Mouse (Mus musculus): Measurements from ENCODE around the gene Pom121l12. TPM values are rescaled to one million over a fixed set of nuclear protein-coding genes. Genes with fewer than 3 reads are reported as not detected.

Pom121l12 gene
- not detected in 2 replicates for polyA plus RNA-seq (2014; fragmentation: Nextera tagmentation; extraction: Ambion mirVana)

DNA sequence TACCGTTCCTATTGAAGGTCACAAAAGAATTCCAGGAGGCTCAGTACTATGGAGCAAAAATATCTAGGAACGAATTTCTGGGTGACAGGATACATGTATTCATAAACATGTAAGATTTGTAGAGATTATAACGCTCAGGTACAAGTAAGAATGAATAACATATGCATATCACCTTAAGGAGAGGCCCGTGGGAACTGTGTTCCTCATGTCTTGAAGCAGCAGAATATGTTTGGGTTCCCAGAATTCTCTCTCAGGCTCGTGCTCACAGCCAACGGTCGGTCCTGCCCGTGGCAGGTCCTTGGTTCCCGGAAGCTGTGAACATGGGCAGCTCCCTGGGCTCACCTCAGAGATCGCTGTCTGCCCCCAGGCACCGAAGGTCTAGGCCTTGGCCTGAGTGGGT, at the start of gene Pom121l12:
Pom121l12 (plus strand) TSS at position 301 of the 400 bp plus-strand sequence.
- Histone ChIP-seq H3K9ac (ENCODE audit: low read depth, low read length) (no peak within 1 kb of the TSS), H3K4me3 (ENCODE audit: low read depth, low read length) (no peak within 1 kb of the TSS), H3K27ac (ENCODE audit: low read depth, low read length) (no peak within 1 kb of the TSS), H3K9me3 (ENCODE audit: control insufficient read depth, low read length) (no peaks in the 10 kb centered on the region), H3K27me3 (replicated peaks; ENCODE audit: control insufficient read depth, insufficient read depth, low read length) (no peaks in the 10 kb centered on the region), H3K36me3 (ENCODE audit: control insufficient read depth, insufficient read depth, low read length) (no peaks in the 10 kb centered on the region), H3K4me1 (replicated peaks; ENCODE audit: control insufficient read depth, insufficient read depth, low read length) (no peaks in the 10 kb centered on the region), H3K4me2 (no peak within 1 kb of the TSS)
- 87% methylated on average over 11 of the region's 11 CpGs for WGBS
- no peak for ATAC-seq (replicated peaks; ENCODE audit: low FRiP score)
- no peak for DNase-seq (ENCODE audit: low spot score)

DNA sequence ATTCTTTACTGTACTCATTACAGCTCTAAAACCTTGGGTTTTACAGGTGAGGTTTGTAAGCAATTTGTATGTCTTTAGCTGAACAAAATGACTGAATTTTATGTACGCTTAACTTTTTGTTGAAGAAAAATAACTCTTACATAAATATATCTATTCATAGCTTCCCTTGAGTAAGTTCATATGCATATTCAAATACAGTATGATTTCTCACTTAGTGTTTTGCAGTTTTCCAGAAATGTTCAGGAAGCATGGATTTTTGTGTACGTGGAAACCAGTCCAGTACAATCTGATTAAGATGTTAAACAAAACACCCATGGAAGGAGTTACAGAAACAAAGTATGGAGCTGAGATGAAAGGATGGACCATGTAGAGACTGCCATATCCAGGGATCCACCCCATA, 12.8 kb downstream of the Pom121l12 start:
- H3K27ac ChIP-seq (ENCODE audit: low read depth, low read length) = no peak overlapping the region
- no peaks in the 10 kb centered on the region for H3K27me3 ChIP-seq (replicated peaks; ENCODE audit: control insufficient read depth, insufficient read depth, low read length)
- 87% methylated on average over 2 of the region's 2 CpGs for WGBS
- H3K4me3 ChIP-seq (ENCODE audit: low read depth, low read length) = no peak overlapping the region
- no peak overlapping the region for H3K4me2 ChIP-seq
- DNase-seq (ENCODE audit: low spot score) (no peak), ATAC-seq (replicated peaks; ENCODE audit: low FRiP score) (no peak)
- H3K9ac ChIP-seq (ENCODE audit: low read depth, low read length) = no peak overlapping the region
- no peaks in the 10 kb centered on the region for H3K4me1 ChIP-seq (replicated peaks; ENCODE audit: control insufficient read depth, insufficient read depth, low read length)
- H3K9me3 ChIP-seq (ENCODE audit: control insufficient read depth, low read length) = no peaks in the 10 kb centered on the region
- no peaks in the 10 kb centered on the region for H3K36me3 ChIP-seq (ENCODE audit: control insufficient read depth, insufficient read depth, low read length)

Measured in liver, embryonic 11.5 days (tissue).